Mouse (Mus musculus) lung, postnatal 0 days (tissue): ENCODE data around the gene Rcan2.

ENCODE experiments used
- CTCF ChIP-seq: IDR thresholded peaks from 2 replicates; pipeline ENCODE4 v1.5.1; 2016; ENCODE audit warnings: antibody characterized with exemption, mild to moderate bottlenecking
- EP300 ChIP-seq: IDR thresholded peaks from 2 replicates; pipeline ENCODE4 v1.6.1; 2016; ENCODE audit warnings: antibody characterized with exemption, mild to moderate bottlenecking, control low read depth

GRCm38 (mm10) chr17:44083156-44083555 lies 282.0 kb downstream of the Rcan2 start:
- TF ChIP-seq CTCF, result no peak
- TF ChIP-seq EP300, result no peak
